Mouse (Mus musculus): ENCODE data around the gene Kdelr3.

GRCm38 (mm10) chr15:79504707-79505452 is 11.3 kb upstream of the Kdelr3 start, which contains the start of gene Kcnj4:
- TF ChIP-seq CTCF (IDR thresholded peaks at IDR 0.05; ENCODE audit: low read depth, low read length) (no peak), POLR2A (IDR thresholded peaks at IDR 0.05; ENCODE audit: borderline replicate concordance, low read depth, low read length) (no peak)
